Mouse (Mus musculus): ENCODE results near the gene Hcn4.

DNA sequence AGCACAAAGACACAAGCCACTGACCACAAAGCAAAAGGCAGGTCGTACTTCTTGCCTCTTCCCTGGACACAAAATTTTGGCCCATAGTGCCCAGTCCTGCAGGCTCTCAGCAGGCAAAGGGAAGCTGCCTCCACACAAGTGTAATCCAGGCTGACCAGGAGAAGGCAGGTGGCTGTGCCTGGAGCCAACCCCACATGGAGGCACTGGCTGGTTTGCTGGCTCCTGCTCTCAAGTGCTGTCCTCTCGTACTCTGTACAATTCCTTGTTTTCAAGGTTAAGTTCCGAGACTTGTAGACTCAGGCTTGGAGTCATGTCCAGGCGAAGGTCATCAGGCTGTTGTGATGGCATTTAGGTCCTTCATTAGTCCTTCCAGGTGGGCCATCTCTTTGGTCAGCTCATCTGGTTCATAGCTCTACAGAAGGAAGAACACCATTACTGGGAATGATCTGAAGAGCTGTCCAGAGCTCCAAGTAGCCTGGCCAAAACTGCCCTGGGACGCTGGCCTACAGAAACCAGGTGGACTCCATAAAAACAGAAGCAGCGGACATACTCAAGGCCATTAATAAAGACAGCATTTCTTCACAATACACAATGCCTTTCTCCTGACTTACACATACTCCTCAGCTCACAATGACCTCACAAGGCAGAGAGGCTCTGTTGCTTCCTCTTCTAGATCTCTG, 53.9 kb downstream of the Hcn4 start:
- TF ChIP-seq CTCF (IDR thresholded peaks at IDR 0.05; ENCODE audit: insufficient read depth, low read length) (no peak), POLR2A (IDR thresholded peaks at IDR 0.05; ENCODE audit: borderline replicate concordance, extremely low read depth, low read depth, low read length) (no peak)
